Mouse (Mus musculus) G1E (cell line): ENCODE measurements at regions not wholly inside any gene's neighbourhood (a gene's known extent, or its start where the extent isn't known, plus 50 kb on each side); places are given as distances from the start of the nearest gene placed in this dataset.

Experiments used
- POLR2AphosphoS5 ChIP-seq: IDR thresholded peaks from 2 replicates; pipeline ENCODE4 v1.6.1; 2012; ENCODE audit warnings: low read depth, low read length, inconsistent platforms; ENCODE audit not compliant: insufficient replicate concordance
- TAL1 ChIP-seq: conservative IDR thresholded peaks from 2 replicates; pipeline ENCODE4 v1.6.1; 2012; ENCODE audit warnings: low read depth, low read length, inconsistent platforms, mixed read lengths

DNA sequence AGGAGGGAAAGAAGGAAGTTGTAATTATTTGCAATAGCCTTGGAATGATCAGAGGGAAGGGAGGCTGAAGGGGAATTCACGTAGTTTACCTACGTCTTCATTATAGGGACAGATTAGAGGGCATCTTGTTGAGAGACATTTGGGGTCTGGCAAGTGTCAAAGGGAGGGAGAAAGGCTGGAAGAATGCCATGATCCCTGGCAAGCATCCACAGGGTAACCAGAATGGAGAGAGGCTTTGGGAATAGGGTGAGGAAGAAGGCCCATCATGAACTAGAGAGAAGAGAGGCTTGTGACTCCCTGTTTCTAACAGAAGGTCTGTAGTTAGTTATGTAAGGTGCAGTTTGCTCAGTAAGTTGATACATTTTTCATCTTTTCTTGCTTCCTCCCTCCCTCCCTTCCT is 71.8 kb upstream of the Pik3cg start:
- TF ChIP-seq POLR2AphosphoS5 (no peak), TAL1 (no peak)
